Mouse (Mus musculus) frontal cortex, postnatal 10 days (tissue): ENCODE data around the gene Emc7.
"Not testable (repeated sequence)": the region's sequence is repeated elsewhere in the genome, so short reads cannot be mapped to it uniquely, and the experiment has no call there.

Source experiments
- DNase-seq, 2 experiments: peaks; one replicate each; pipeline ENCODE4 v3.0.0; 2022; ENCODE audit warnings: low spot score in 2 of 2, mixed read lengths in 1 of 2

Gene Emc7

DNA sequence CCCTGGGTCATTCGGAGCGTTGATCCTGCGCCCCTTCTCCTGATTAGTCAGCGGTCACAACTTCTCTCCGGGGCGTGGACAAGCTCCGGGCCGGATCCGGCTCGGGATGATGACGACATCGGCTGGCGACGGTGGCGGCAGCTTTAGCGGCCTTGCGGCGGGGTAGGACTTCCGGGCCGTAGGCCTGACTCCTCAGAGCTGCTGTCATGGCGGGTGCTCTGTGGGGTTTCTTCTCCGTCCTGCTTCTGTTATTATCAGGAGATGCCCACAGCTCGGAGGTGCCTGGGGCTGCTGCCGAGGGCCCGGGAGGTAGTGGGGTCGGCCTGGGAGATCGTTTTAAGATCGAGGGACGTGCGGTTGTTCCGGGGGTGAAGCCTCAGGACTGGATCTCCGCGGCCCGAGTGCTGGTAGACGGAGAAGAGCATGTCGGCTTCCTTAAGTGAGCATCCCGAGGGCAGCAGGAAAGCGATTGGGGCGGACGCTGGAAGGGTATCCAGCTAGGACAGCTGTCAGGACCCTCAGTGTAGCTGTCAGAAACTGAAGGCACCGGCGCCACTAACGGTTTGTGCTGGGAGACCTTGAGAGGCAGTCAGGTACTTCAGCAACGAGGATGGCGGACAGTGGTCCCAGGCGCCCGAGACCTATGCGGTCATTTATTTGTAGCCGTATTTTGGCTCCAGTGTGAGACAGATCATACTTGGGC is at the start of gene Emc7:
Gene Emc7, plus strand, starts transcription at position 136 of the 703 bp plus-strand sequence.
- DNase-seq: peak; percentile 89 to 96

DNA sequence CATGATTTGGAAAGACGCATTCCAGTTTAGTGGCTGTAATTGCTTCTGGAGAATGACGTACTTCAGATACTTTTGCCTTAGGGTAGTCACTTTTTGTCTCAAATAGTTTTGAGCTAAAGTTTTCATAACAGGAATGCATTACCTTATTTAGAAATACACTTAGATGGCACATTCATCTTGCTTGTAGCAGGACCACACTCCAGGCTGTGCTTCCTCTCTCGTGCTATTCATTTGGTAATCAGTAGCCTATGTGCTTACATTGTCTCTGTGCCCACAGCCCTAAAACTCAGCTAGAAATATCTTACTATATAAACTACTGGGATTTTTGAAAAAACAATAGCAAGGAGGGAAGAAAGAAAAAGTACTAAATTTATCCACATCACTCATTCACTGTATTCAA is 47.8 kb upstream of the Emc7 start:
- DNase-seq: no peak

DNA sequence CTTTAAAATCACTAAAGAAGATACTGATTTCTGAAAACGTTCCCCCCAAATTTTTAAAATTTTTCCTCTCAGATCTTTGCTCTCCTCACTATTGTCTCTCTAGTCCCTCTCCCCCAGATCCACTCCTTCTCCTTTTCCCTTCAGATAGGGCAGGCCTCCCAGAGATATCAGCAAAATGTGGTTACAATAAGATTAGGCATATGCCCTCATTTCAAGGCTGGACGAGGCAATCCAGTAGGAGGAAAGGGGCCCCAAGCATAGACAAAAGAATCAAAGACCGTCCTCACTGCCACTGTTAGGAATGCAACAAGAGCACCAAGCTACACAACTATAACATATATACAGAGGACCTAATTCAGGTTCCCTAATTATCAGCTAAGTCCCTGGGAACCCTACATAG is 29.5 kb upstream of the Emc7 start:
- no peak for DNase-seq

DNA sequence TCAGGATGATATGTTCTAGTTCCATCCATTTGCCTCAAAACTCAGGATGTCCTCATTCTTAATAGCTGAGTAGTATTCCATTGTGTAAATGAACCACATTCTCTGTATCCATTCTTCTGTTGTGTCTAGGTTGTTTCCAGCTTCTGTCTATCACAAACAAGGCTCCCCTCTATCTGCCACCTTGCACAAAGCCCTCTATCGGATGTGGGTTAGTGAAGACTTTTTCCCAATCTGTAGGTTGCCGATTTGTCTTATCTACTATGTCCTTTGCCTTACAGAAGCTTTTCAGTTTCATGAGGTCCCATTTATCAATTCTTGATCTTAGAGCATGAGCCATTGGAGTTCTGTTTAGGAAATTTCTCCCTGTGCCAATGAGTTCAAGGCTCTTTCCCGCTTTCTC is 26.3 kb upstream of the Emc7 start:
- DNase-seq: not testable (repeated sequence)

DNA sequence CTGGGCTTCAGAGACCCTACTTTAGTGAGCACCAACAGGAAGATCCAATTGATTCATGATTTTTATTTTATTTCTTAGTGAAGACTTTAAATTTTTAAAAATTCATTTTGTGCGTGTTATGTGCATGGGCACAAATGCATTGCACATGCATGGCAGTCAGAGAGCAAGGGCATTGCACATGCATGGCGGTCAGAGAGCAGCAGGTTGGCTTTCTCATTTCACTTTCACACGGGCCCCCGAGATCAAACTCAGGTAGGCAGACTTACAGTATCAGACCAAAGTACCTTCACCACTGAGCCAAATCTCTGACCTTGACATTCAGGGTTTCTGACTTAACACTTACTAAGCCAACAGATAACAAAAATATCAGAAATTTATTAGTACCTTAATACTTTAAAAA is 25.1 kb upstream of the Emc7 start:
- no peak for DNase-seq

DNA sequence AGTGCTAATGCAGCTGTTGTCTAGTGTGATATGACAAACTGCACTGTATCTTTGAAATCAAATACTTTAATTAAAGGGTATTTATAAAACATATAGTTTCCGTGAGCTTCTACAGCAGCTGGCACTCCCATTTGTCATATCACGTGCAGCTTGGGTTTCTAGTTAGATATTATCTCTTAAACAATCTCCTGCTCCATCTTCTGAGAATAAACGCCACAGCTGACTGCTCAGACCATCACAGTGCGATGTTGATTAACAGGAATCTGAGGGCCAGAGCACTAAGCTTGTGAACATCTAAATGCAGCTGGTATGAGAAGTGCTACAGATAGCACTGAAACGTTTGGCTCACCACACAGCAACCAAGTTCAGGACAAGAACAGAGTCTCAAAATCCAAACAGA is 24.4 kb upstream of the Emc7 start:
- no peak for DNase-seq

DNA sequence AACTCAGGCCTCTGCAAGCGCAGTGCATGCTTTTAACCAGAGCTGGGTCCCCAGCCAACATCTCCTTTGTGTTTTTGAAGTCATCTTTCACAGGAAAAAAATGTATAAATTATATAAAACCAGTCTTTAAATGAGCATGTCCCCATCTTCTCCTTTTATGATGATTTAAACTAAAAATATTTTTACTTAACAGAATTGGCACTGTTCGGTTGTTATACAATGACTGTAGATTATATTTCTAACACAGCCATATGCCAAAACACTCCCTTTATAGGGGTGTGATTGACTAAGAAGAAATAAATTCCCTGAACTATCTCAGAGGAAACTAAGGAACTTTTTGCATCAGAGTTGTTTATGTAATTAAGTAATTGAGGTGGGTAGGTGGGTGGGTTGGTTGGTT is 22.3 kb upstream of the Emc7 start:
- no peak for DNase-seq

DNA sequence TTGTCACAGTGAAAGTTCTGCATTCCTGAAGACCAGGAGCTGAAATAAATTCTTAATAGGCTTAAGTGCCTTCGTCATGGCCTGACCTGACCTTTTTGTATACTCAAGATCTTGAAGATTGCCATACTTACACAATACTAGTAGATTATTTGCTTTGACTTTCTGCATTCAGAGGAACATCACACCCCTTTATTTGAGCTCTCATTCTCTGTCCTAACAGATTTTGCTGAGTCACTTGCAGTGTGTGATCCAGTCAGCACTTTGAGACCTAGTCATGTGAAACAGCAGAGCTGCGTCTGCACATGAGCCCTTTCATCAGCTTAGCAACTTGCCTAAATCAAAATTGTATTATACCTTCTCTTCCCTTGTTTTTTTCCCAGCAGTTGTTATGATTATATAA is 21.4 kb upstream of the Emc7 start:
- DNase-seq: no peak

DNA sequence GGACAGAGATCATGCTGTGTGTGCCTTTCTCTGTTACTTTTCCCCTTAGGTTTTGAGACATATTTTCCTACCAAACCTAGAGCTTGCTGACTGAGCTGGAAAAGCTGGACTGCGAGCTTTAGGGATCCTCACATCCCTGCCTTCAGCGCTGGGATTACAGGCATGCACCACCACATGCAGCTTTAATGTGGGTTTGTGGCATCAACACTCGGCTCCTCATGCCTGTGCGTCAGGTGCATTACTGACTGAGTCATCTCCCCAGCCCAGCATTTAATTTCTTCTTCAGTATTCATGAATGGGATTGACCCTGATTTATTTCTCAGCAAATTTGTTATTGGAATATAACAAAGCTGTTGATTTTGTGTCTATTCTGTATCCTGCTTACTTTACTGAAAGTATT is 18.5 kb upstream of the Emc7 start:
- DNase-seq: no peak

DNA sequence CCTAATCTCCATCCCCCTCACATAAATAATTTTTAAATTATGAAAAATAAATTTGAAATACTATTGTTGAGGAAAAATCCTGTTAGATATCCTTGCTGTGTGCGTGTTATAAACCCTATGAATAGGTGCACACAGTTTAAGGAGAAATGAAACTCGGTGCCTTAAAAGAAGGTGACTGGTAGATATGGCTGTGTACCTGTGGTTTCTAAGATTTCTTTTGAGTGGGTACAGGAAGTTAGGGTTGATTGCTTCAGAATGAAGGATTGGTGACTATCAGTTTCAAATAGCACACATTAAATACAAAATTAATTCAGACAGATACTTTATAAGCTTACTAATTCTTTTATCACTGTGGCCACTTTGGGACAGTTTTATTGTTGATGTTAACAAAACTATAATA is 17.2 kb upstream of the Emc7 start:
- no peak for DNase-seq

DNA sequence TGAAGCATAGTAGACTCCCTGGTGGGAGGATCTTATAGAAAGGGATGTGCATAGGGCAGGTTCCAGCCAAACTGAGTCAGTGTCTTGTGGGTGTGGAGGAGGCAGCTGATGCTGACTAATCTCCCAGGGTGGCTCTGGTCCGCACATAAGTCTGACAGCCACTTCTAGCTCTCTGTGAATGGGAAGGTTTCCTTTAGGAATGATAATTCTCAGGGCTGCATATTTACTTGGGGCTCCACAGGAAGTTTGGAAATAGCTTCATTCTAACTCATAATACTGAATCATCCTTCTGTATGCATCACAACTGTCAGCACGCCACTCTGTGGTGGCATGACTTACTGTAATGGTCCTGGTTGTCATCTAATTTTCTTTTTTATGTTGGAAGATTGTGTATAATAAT is 11.3 kb upstream of the Emc7 start:
- DNase-seq: no peak

DNA sequence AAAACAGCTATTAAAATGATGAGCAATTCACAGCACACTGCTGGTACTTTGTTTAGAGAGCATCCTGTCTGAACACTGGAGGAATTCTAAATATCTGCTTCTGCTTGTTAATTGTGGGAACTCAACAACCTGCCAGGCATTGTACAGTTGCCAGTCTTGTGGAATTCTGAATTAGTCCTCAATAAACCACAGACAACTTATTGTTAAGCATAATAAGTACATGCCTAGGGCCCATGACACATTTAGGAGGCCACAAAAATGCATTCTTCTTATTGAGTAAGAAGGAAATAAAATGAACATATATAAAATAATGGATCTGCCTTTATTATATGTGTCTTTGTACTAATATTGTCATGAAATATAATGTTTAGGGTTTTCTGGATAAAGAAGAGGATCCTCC is 9.3 kb upstream of the Emc7 start:
- DNase-seq: no peak

DNA sequence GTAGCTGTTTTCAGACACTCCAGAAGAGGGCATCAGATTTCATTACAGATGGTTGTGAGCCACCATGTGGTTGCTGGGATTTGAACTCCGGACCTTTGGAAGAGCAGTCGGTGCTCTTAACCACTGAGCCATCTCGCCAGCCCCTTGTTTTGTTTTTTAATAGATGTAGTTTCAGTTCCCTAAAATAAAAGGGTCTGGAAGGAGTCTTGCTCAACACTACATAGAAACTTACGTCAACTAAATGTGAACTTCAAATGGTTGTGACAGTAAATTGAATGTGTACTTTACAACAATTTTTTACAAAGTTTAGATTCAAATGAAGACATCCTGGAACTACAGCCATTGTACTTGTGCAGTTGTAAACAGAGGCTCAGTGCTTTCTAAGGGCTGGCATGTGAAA is 6.8 kb upstream of the Emc7 start:
- DNase-seq: not testable (repeated sequence)

DNA sequence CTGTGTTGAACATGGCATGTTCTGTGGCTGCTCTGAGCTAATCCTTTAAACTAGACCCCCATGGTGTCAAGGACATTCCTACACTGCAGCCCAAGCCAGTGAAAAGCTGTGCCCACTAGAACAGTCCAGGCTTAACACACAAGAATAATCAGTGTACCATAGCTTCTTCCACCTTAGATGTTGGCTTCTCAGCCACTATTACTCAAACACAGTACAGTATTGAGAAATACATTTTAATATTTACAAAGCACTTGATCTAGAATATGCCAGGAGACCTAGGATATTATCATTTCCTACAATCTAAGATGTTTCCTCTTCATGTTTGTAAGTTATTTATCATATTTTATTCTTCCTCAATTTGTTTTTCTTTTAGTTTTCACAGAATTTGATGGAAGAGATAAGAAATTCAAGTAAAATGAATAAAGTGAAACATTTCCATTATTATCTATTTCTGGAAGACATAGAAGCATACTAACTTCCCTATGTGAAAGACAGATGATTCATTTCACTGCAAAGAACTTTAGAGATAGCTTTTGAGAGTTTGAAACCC is 6.2 kb upstream of the Emc7 start:
- DNase-seq: no peak

DNA sequence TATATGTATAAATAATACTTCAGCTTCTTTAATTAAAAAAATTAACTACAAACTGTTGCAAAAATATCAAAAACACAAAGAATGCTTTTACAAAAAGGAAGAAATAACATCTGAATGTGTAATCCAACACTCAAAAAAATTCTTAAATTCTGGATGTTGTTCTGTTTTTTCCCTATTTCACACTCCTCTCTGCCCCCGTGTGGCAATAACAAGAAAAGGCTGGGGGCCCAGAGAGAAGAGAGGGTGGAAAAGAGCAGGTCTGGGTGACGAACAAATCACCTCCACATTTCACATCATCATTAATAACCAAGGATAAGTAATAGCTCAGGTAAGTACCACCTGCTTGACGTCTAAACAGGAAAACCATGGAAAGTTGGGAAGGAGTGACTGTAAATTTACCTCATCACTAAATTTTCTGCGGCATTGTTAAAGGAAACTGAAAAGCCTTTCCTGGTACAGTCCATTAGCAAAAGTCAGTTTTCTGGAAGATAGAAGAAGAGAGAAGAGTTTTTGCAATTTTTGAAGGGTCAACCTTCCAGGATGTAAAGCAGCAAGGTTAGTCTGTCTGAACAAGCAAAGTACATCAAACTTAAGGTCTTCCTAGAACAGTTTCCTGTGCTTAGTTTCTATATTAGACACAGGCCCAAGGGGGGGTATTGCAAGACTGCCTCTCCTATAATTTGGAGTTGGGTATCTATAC is 5.0 kb upstream of the Emc7 start:
- DNase-seq: no peak

DNA sequence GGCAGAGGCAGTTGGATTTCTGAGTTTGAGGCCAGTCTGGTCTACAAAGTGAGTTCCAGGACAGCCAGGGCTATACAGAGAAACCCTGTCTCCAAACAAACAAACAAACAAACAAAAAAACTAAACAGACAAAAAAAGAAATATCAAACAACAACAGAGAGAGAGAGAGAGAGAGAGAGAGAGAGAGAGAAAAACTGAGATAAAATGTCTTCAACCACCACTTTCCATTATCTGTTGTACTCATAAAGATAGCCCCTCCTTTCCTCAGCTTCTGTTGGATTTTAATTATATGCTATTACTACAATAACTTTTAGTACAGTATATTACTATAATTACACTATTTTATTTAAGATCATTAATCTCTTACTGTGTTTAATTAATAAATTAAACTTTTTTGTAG is 2.3 kb upstream of the Emc7 start:
- DNase-seq: not testable (repeated sequence)

DNA sequence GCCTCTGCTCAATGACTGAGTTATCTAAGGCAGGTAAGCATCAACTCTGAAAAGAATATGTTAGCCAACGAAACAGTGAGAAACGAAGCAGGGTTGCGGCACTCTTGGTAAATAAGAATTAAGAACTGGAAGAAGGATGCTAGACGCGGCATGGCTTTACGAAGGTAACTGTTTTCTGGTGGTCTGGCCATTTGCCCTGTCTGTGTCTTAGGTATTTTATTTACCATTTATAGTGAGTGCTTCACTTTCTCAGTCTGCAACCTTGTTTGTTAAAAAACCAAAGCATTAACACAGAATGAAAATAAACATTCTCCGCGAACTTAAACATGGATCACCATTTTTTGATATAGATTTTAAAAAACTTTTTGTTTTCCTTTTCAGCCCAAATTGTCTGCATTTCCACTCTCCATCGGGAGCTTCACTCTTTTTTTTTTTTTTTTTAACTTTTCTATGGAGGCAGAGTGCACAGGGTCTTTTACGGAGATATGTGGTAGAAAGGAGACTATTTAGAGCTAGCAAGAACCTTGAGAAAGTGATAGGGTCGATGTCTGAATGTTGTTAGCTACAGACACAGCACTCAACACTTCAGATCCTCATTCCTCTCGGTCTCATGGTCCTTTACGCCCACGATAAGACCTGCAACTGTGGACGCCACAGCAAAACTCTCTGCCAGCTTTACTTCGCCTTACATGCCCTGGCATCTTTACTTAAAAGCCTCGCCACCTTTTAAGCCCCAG is 504 bp upstream of the Emc7 start:
- DNase-seq: no peak

DNA sequence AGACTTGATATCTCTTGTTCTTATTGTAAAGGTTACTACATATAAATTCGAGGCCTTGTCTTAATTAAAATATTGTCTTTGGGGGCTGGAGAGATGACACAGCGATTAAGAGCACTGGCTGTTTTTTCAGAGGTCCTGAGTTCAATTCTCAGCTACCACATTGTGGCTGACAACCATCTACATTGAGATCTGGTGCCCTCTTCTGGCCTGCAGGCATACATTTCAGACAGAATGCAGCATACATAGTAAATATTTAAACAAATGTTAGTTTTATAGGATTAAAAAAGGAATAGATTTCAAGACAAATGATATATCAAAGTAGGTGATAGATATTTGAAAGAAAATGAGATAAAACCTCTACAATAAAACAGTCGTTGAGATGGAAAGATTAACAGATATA is 5.8 kb downstream of the Emc7 start:
- no peak for DNase-seq

DNA sequence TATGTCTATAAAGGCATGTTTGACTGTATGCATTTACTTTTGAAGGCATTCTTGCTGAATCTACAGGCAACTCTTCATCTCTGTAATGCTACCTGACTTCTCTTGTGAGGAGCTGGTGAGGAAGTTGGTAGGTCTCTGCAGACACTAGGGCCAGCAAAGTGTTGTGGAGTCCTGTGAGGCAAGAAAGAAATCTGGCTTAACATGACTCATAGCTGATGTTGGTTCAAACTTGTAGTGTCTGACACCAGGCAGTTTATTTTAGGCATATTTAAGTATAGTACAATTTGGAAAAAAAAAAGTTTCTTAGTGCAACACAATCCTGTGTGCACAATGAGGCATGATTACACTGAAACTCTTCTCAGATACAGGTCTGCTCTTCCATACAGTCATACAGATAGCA is 14.7 kb downstream of the Emc7 start:
- no peak for DNase-seq

DNA sequence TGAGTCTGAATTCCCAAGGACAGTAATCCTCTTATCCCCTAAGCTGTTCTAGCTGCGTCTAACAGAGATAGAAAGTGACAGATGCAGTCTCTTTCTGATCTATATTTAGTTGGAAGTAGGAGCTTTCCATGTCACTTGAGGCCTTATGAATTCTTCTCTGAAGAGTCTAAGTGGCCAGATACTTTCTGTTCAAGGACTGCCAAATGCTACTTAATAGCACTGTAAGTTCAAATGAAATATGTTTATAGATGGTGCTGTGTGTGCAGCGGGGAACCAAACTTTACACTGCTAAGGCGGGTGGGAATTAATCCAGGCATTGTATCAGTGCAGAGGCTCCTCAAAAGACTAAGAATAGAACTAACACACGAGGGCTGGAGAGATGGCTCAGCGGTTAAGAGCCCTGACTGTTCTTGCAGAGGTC is 16.2 kb downstream of the Emc7 start:
- no peak for DNase-seq

DNA sequence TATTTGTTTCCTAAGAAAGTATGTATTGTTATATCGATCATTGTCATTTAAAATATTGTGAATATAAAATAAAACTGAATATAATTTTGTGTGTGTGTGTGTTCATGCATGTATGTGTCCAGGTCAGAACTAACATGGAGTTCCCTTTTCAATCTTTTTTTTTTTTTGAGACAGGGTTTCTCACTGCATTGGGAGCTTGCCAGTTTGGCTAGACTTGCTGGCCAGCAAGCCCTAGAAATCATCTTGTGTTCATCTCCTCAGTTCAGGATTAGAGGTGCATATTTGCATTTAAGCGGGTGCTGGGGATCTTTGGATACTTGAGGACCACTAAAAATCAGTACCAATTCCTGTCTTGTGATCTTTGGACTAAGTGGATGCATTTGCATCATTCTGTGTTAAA is 17.3 kb downstream of the Emc7 start:
- DNase-seq: no peak

DNA sequence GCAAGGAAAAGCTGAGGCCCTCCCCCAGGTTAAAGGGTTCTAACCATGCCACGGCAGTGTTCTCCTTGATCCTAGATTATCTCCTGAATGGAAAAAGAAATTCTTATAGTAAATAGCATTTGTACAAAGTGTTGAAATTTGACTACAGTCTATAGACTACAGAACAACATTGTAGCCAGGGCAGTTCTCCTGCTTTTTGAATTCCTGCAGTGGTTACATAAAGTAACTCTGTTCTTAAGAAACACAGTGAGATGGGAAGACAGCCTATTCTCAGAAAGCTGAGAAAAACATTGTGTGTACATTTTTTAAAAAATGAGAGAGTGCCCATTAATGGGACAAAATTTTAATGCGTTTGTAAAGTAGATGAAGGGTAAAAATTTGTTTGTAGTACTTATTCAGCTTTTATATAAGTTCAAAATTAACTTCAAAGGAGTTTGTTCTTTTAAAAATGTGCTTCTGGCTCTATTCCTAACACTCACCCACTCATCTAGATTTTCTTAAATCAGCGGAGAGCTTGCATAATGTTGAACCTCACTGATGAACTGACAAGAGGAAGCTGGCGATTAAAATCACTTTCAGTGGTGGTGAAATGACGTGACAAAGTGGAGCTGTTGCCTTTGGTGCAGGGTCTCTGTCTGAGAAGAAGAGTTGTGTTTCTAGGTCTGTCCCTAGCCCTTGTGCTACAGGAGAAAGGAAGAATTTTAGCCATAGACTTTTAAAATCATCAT is 20.4 kb downstream of the Emc7 start:
- DNase-seq: no peak
